Mouse (Mus musculus) brain, embryonic 14.5 days (tissue): ENCODE measurements at regions not wholly inside any gene's neighbourhood (a gene's known extent, or its start where the extent isn't known, plus 50 kb on each side); places are given as distances from the start of the nearest gene placed in this dataset.

Experiments
- CTCF ChIP-seq: fragments of 200-500 bp; IDR thresholded peaks from 2 replicates; pipeline ENCODE4 v1.5.1; 2012; ENCODE audit warnings: inconsistent platforms, mild to moderate bottlenecking, moderate library complexity, borderline replicate concordance; ENCODE audit not compliant: insufficient read depth, insufficient read length; ENCODE audit errors: extremely low read depth
- POLR2A ChIP-seq: fragments of 200-500 bp; IDR thresholded peaks from 2 replicates; pipeline ENCODE4 v1.6.1; 2012; ENCODE audit warnings: mild to moderate bottlenecking, inconsistent platforms, borderline replicate concordance; ENCODE audit not compliant: poor library complexity, insufficient read depth, insufficient read length, severe bottlenecking; ENCODE audit errors: extremely low read depth

GRCm38 (mm10) chr5:119570054-119570453, 100.4 kb upstream of the Tbx3 start:
- no peak for TF ChIP-seq CTCF
- no peak for TF ChIP-seq POLR2A
